Mouse (Mus musculus) heart, embryonic 16.5 days (tissue): Measurements from ENCODE around the gene Scn3b. TPM values are rescaled to one million over a fixed set of nuclear protein-coding genes. Genes with fewer than 3 reads are reported as not detected.
A peak's percentile ranks its signal among the peaks of the same experiment; 100 is the strongest.

Experiments used
- ATAC-seq: fragments of 200-750 bp; cut with Nextera tagmentation; replicated peaks from 2 replicates; pipeline ENCODE4 v1.8.0; 2017; ENCODE audit warnings: moderate number of reproducible peaks; ENCODE audit not compliant: insufficient read depth, low FRiP score; ENCODE audit errors: extremely low read depth
- H3K27ac ChIP-seq: fragments of 300-500 bp; sonication (generic); 2 replicates; pipeline ENCODE4 v1.5.1; 2014; ENCODE audit warnings: mild to moderate bottlenecking, low read length, control low read depth, moderate library complexity
- H3K27me3 ChIP-seq: fragments of 300-500 bp; sonication (generic); 2 replicates; pipeline ENCODE4 v1.6.1; 2014; ENCODE audit warnings: low read length, mixed read lengths; ENCODE audit not compliant: control insufficient read depth, insufficient read depth
- H3K36me3 ChIP-seq: fragments of 300-500 bp; sonication (generic); 2 replicates; pipeline ENCODE4 v1.6.1; 2014; ENCODE audit not compliant: control insufficient read depth, insufficient read depth
- H3K4me1 ChIP-seq: fragments of 300-500 bp; sonication (generic); 2 replicates; pipeline ENCODE4 v1.6.1; 2014; ENCODE audit warnings: low read length, mixed read lengths; ENCODE audit not compliant: control insufficient read depth, insufficient read depth
- H3K4me2 ChIP-seq: fragments of 300-500 bp; sonication (generic); 2 replicates; pipeline ENCODE4 v1.6.1; 2014; ENCODE audit warnings: low read depth, mild to moderate bottlenecking, control low read depth, low read length
- H3K4me3 ChIP-seq: fragments of 300-500 bp; sonication (generic); 2 replicates; pipeline ENCODE4 v1.5.1; 2014; ENCODE audit warnings: mild to moderate bottlenecking, control low read depth, low read length
- H3K9ac ChIP-seq: fragments of 300-500 bp; sonication (generic); 2 replicates; pipeline ENCODE4 v1.6.1; 2014; ENCODE audit warnings: low read length, control low read depth
- H3K9me3 ChIP-seq: fragments of 300-500 bp; sonication (generic); replicated peaks from 2 replicates; pipeline ENCODE4 v1.6.1; 2016; ENCODE audit warnings: low read length; ENCODE audit not compliant: control insufficient read depth
- WGBS: fragments of 180-500 bp; shearing (Covaris S2); extraction: QIAGEN DNeasy Blood & Tissue Kit; methylation state at CpG from one replicate; pipeline ENCODE4 v1.1.7; 2014; 5-methylcytosine and 5-hydroxymethylcytosine counted together
- polyA plus RNA-seq: library from polyadenylated mRNA; unstranded; fragments of >200 nt; fragmentation: Nextera tagmentation; extraction: Ambion mirVana; gene quantifications from 2 replicates; pipeline ENCODE4 v1.2.1, GENCODE M21; 2015

Scn3b gene
- polyA plus RNA-seq, 1 experiment from 2014 or later, result 1.7 TPM

GRCm38 (mm10) chr9:40326260-40326915 is 57.4 kb downstream of the Scn3b start:
- 39% methylated on average over 7 of the region's 7 CpGs for WGBS
- ATAC-seq, result no peak
- Histone ChIP-seq H3K27me3 (no peaks in the 10 kb centered on the region), H3K4me2 (no peak overlapping the region), H3K9ac (no peak overlapping the region), H3K9me3 (no peaks in the 10 kb centered on the region), H3K36me3 (no peaks in the 10 kb centered on the region), H3K4me1 (peaks cover 20% of the 10 kb centered on the region), H3K4me3 (no peak overlapping the region), H3K27ac (peak overlapping the region; percentile 28; the same call in 1 of the 2 replicates)

- ATAC-seq, result peak; percentile 88
- Histone ChIP-seq H3K4me3 (no peak overlapping the region), H3K4me2 (no peak overlapping the region), H3K36me3 (no peaks in the 10 kb centered on the region), H3K9me3 (no peaks in the 10 kb centered on the region), H3K4me1 (peaks cover 9% of the 10 kb centered on the region), H3K27ac (no peak overlapping the region), H3K27me3 (no peaks in the 10 kb centered on the region), H3K9ac (no peak overlapping the region)
- WGBS, result 55% methylated on average over 19 of the region's 19 CpGs
These were observed 61.8 kb downstream of the Scn3b start for GRCm38 (mm10) chr9:40330609-40331382.

- Histone ChIP-seq H3K9me3 (no peaks in the 10 kb centered on the region), H3K36me3 (no peaks in the 10 kb centered on the region), H3K27me3 (no peaks in the 10 kb centered on the region), H3K4me3 (no peak overlapping the region), H3K9ac (no peak overlapping the region), H3K4me1 (peaks cover 3% of the 10 kb centered on the region; the same call in 1 of the 2 replicates), H3K4me2 (no peak overlapping the region), H3K27ac (no peak overlapping the region)
- 83% methylated on average over 15 of the region's 15 CpGs for WGBS
- no peak for ATAC-seq
These were observed 62.6 kb downstream of the Scn3b start for GRCm38 (mm10) chr9:40331411-40332286.

- Histone ChIP-seq H3K9ac (no peak overlapping the region), H3K4me1 (peaks cover 9% of the 10 kb centered on the region), H3K4me3 (no peak overlapping the region), H3K4me2 (no peak overlapping the region), H3K27me3 (no peaks in the 10 kb centered on the region), H3K9me3 (no peaks in the 10 kb centered on the region), H3K36me3 (no peaks in the 10 kb centered on the region), H3K27ac (no peak overlapping the region)
- no peak for ATAC-seq
- WGBS, result 81% methylated on average over 4 of the region's 4 CpGs
These were observed 63.3 kb downstream of the Scn3b start for GRCm38 (mm10) chr9:40332326-40332725.

- no peaks in the 10 kb centered on the region for H3K9me3 ChIP-seq
- H3K36me3 ChIP-seq, result no peaks in the 10 kb centered on the region
- H3K4me1 ChIP-seq, result peaks cover 11% of the 10 kb centered on the region
- no peak for ATAC-seq
- H3K27me3 ChIP-seq, result no peaks in the 10 kb centered on the region
- no peak overlapping the region for H3K27ac ChIP-seq
- H3K4me2 ChIP-seq, result no peak overlapping the region
- no peak overlapping the region for H3K9ac ChIP-seq
- WGBS, result 76% methylated on average over 31 of the region's 31 CpGs
- H3K4me3 ChIP-seq, result no peak overlapping the region
These were observed 64.0 kb downstream of the Scn3b start for GRCm38 (mm10) chr9:40332731-40333648.

- 53% methylated on average over 9 of the region's 9 CpGs for WGBS
- Histone ChIP-seq H3K4me1 (peaks cover 11% of the 10 kb centered on the region), H3K4me3 (no peak overlapping the region)
These were observed 64.8 kb downstream of the Scn3b start for GRCm38 (mm10) chr9:40333649-40334396.

GRCm38 (mm10) chr9:40334617-40335016 is 65.6 kb downstream of the Scn3b start:
- WGBS, result 78% methylated on average over 2 of the region's 2 CpGs

More at GRCm38 (mm10) chr9:40333649-40334396, 64.8 kb downstream of the Scn3b start:
- Histone ChIP-seq H3K9ac (no peak overlapping the region), H3K4me2 (no peak overlapping the region), H3K36me3 (no peaks in the 10 kb centered on the region), H3K27ac (no peak overlapping the region), H3K27me3 (no peaks in the 10 kb centered on the region), H3K9me3 (no peaks in the 10 kb centered on the region)
- no peak for ATAC-seq

GRCm38 (mm10) chr9:40336701-40337100 is 67.7 kb downstream of the Scn3b start:
- Histone ChIP-seq H3K9ac (no peak overlapping the region), H3K4me2 (no peak overlapping the region), H3K36me3 (no peaks in the 10 kb centered on the region), H3K9me3 (no peaks in the 10 kb centered on the region), H3K27ac (no peak overlapping the region; the same call in 1 of the 2 replicates), H3K4me1 (peaks cover 11% of the 10 kb centered on the region), H3K27me3 (no peaks in the 10 kb centered on the region), H3K4me3 (no peak overlapping the region)
- 46% methylated on average over 5 of the region's 5 CpGs for WGBS
- ATAC-seq, result no peak

More at GRCm38 (mm10) chr9:40334617-40335016, 65.6 kb downstream of the Scn3b start:
- ATAC-seq, result no peak
- Histone ChIP-seq H3K9me3 (no peaks in the 10 kb centered on the region), H3K4me1 (peaks cover 11% of the 10 kb centered on the region), H3K27ac (no peak overlapping the region), H3K4me3 (no peak overlapping the region), H3K36me3 (no peaks in the 10 kb centered on the region), H3K27me3 (no peaks in the 10 kb centered on the region), H3K4me2 (no peak overlapping the region), H3K9ac (no peak overlapping the region)
